Mouse (Mus musculus) bone marrow, adult 2 months (tissue): ENCODE measurements around the gene Cd300lf. TPM values are rescaled to one million over a fixed set of nuclear protein-coding genes. Genes with fewer than 3 reads are reported as not detected.

ENCODE experiments used
- H3K27ac ChIP-seq: fragments of 200-500 bp; 2 replicates; pipeline ENCODE4 v1.5.1; 2012; ENCODE audit warnings: low read depth, mild to moderate bottlenecking, control low read depth, inconsistent platforms, low read length; ENCODE audit not compliant: control insufficient read depth, poor library complexity, insufficient read depth
- H3K4me1 ChIP-seq: fragments of 200-500 bp; 2 replicates; pipeline ENCODE4 v1.6.1; 2011; ENCODE audit warnings: low read length; ENCODE audit not compliant: control insufficient read depth, insufficient read depth
- H3K4me3 ChIP-seq: fragments of 200-500 bp; replicated peaks from 2 replicates; pipeline ENCODE3; 2011; ENCODE audit warnings: mild to moderate bottlenecking, low read depth, low read length, control low read depth; ENCODE audit not compliant: control insufficient read depth
- CTCF ChIP-seq: fragments of 200-500 bp; IDR thresholded peaks from 2 replicates; pipeline ENCODE4 v1.5.1; 2011; ENCODE audit warnings: low read length, control low read depth; ENCODE audit not compliant: control insufficient read depth, insufficient read depth
- POLR2A ChIP-seq: fragments of 200-500 bp; IDR thresholded peaks from 2 replicates; pipeline ENCODE4 v1.6.1; 2011; ENCODE audit warnings: low read depth, mild to moderate bottlenecking, control low read depth, low read length, borderline replicate concordance; ENCODE audit not compliant: control insufficient read depth
- WGBS: fragments of 180-500 bp; shearing (Covaris S2); methylation state at CpG from one replicate; pipeline ENCODE4 v1.1.7; 2018; 5-methylcytosine and 5-hydroxymethylcytosine counted together
- polyA plus RNA-seq: library from polyadenylated mRNA; stranded (reverse); fragments of >200 nt; gene quantifications from 2 replicates; pipeline ENCODE4 v1.2.4, GENCODE M21; 2011; ENCODE audit warnings: low replicate concordance; ENCODE audit not compliant: missing spikeins, insufficient read depth, insufficient read length

Cd300lf gene
- 39.9 and 79.7 TPM in 2 replicates for polyA plus RNA-seq

DNA sequence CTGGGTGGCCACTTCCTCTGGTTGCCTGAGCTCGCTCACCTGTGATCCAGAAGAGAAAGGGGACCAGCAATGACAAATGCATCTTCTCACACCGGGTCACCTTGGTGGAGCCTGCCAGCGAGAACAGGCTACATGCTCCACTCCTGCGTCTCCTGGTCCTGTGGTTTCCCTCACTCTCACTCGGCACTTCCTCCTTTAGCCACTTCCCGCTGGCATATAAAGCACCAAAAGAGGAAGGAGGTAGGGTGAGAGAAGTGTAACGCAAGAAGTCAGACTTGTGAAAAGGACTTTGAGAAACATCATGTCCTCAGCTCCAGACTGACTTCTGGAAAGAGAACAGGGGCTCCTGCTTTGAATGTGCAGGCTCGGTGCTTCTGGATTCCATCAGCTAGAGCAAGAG, at the start of gene Cd300lf:
Cd300lf (minus strand) TSS at position 193 of the 400 bp plus-strand sequence.
- no peak for TF ChIP-seq CTCF
- 0 out of 2 replicates have a peak, but pooled peaks have one; percentile 46 for TF ChIP-seq POLR2A
- peak within 1 kb of the TSS; percentile 85 for H3K4me3 ChIP-seq
- H3K4me1 ChIP-seq: peaks cover 2% of the 10 kb centered on the region; the same call in 1 of the 2 replicates
- WGBS: under 1% methylated on average over 8 of the region's 8 CpGs
- H3K27ac ChIP-seq: peak within 1 kb of the TSS; percentile 96

DNA sequence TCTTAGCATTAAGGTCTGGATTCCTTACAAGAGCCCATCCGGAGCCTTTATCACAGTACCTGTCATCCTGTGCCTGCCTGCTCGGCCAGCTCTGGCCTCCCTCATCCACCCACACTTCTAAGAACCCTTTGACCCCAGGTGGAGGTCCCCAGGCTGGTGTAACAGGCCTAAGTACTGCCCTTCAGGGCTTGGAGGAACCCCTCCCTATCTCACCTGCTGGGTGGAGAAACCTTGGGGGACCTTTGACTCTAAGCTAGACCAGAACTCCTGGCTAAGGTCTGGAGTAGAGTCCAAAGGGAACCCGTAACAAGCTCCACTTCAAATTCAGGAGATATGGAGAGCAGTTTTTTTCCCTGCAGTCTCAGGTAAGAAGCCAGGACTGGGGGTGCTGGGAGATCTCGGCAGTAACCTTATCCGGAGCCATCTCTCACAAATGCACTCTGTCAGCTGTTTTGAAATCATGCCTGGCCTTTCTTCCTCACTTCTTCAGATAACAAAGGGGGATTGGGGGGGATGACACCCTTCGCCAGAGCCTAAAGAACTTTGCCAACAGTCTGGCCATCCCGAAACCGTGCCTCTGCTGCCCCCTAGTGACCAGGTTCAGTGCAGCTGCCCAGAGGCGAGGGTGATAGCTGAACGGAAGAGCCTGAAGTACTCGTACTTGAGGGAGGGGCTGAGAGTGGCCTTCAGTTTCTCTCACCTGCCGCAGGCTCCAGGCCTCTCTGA, 48.3 kb upstream of the Cd300lf start:
- peaks cover 2% of the 10 kb centered on the region; the same call in 1 of the 2 replicates for H3K4me1 ChIP-seq
- no peak overlapping the region for H3K4me3 ChIP-seq
- peak; percentile 98 for TF ChIP-seq CTCF
- no peak for TF ChIP-seq POLR2A
- H3K27ac ChIP-seq: no peak overlapping the region
- 21% methylated on average over 12 of the region's 12 CpGs for WGBS

GRCm38 (mm10) chr11:115179881-115180280, 46.1 kb upstream of the Cd300lf start:
- H3K4me1 ChIP-seq: no peaks in the 10 kb centered on the region; the same call in 1 of the 2 replicates
- WGBS: 87% methylated on average over 6 of the region's 6 CpGs
- TF ChIP-seq CTCF (no peak), POLR2A (no peak)
- no peak overlapping the region for H3K27ac ChIP-seq
- no peak overlapping the region for H3K4me3 ChIP-seq

- 91% methylated on average over 6 of the region's 6 CpGs for WGBS
- no peak overlapping the region for H3K4me3 ChIP-seq
- H3K4me1 ChIP-seq: peaks cover 5% of the 10 kb centered on the region
- TF ChIP-seq POLR2A: no peak
- H3K27ac ChIP-seq: no peak overlapping the region
Observed at GRCm38 (mm10) chr11:115179191-115179590, 45.4 kb upstream of the Cd300lf start.

- 84% methylated on average over 2 of the region's 2 CpGs for WGBS
- no peak for TF ChIP-seq CTCF
- TF ChIP-seq POLR2A: no peak
- no peak overlapping the region for H3K4me3 ChIP-seq
- H3K27ac ChIP-seq: no peak overlapping the region
- H3K4me1 ChIP-seq: peaks cover 5% of the 10 kb centered on the region
Observed at GRCm38 (mm10) chr11:115178766-115179165, 45.0 kb upstream of the Cd300lf start.

DNA sequence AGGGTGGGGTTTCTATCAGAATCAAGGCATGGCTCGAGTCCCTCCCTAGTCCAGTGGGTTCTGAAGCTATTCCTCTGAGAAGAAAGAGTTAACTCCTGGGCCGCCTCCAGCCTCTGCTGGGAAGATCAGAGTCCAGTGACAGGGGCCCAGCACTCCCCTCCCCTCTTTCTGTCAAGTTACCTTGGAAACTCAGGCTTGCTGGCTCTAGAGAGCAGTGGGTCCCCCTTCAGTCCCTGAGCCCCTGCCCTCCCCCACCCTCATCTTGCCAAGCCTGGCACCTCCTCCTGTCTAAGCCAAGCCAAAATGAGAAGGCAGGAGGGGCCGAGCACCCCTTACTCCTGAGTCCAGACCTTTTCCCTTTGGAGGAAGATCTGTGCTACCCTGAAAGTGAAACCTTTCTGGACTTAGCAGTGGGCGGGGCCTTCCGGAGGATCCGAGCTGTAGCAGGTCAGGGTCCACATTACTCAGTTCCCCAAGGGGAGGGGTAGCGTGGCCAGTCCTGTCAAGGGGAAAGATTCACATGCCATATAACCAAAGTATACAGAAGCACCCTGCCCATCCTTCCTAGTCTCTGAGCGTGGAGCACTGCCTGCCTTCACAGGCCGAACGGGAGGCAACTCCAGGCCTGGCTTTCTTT, 43.9 kb upstream of the Cd300lf start:
- peaks cover 7% of the 10 kb centered on the region for H3K4me1 ChIP-seq
- 77% methylated on average over 10 of the region's 10 CpGs for WGBS
- H3K27ac ChIP-seq: no peak overlapping the region
- TF ChIP-seq CTCF (no peak), POLR2A (no peak)
- no peak overlapping the region for H3K4me3 ChIP-seq

DNA sequence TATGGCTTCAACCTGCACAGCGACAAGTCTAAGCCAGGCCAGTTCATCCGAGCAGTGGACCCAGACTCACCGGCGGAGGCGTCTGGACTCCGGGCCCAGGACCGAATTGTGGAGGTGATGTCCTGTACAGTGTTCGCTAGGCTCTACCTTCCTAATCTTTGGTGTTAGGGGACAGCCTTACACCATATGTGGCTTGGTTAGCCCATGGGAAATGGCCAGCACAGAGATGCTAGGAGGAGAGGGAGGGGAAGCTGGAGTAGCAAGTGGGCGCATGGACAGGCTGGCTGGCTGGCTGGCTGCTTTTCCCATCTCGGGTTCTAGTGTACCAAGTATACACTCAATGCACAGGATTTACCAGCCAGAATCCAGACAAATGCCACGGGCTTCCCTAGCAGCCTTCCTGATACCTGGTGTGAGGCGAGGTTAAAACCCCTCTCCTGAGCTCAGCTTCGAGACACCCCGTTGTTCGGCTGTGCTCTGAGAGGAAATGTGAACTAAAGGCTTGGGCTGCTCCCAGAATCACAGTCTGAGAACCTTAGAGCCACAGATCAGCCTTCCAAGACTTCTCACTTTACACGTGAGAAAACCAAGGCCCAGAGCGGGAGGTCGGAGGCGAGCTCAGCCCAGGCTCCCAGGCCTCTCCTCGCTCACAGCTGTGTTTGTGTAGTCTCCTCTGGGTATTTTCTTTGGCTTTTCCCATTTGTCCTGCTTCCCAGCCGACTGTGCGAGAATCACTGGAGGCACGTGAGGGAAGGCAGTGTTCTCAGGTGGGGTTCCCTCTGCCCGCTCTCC, 42.8 kb upstream of the Cd300lf start:
- WGBS: 89% methylated on average over 24 of the region's 24 CpGs

More for the DNA sequence above, 42.8 kb upstream of the Cd300lf start:
- H3K27ac ChIP-seq: no peak overlapping the region
- H3K4me1 ChIP-seq: peaks cover 10% of the 10 kb centered on the region
- TF ChIP-seq CTCF: no peak
- TF ChIP-seq POLR2A: no peak
- H3K4me3 ChIP-seq: no peak overlapping the region
